Mouse (Mus musculus) forebrain, embryonic 15.5 days (tissue): Measurements from ENCODE around the gene Dnaic2. TPM values are rescaled to one million over a fixed set of nuclear protein-coding genes. Genes with fewer than 3 reads are reported as not detected.

Source experiments
- ATAC-seq: fragments of 200-750 bp; cut with Nextera tagmentation; replicated peaks from 2 replicates; pipeline ENCODE4 v1.8.0; 2017; ENCODE audit warnings: mild to moderate bottlenecking, moderate TSS enrichment, moderate library complexity
- H3K27ac ChIP-seq: fragments of 300-500 bp; sonication (generic); replicated peaks from 2 replicates; pipeline ENCODE4 v1.5.1; 2015; ENCODE audit warnings: mild to moderate bottlenecking, inconsistent platforms
- H3K27me3 ChIP-seq: fragments of 300-500 bp; sonication (generic); 2 replicates; pipeline ENCODE4 v1.6.1; 2015; ENCODE audit warnings: inconsistent platforms
- H3K36me3 ChIP-seq: fragments of 300-500 bp; sonication (generic); 2 replicates; pipeline ENCODE4 v1.6.1; 2015; ENCODE audit warnings: mild to moderate bottlenecking, inconsistent platforms
- H3K4me1 ChIP-seq: fragments of 300-500 bp; sonication (generic); 2 replicates; pipeline ENCODE4 v1.6.1; 2015; ENCODE audit warnings: inconsistent platforms
- H3K4me2 ChIP-seq: fragments of 300-500 bp; sonication (generic); replicated peaks from 2 replicates; pipeline ENCODE4 v1.6.1; 2015; ENCODE audit warnings: mild to moderate bottlenecking, inconsistent platforms
- H3K4me3 ChIP-seq: fragments of 300-500 bp; sonication (generic); 2 replicates; pipeline ENCODE4 v1.5.1; 2015; ENCODE audit warnings: mild to moderate bottlenecking, inconsistent platforms
- H3K9ac ChIP-seq: fragments of 300-500 bp; sonication (generic); replicated peaks from 2 replicates; pipeline ENCODE4 v1.6.1; 2015; ENCODE audit warnings: mild to moderate bottlenecking, inconsistent platforms
- H3K9me3 ChIP-seq: fragments of 300-500 bp; sonication (generic); 2 replicates; pipeline ENCODE4 v1.6.1; 2016; ENCODE audit warnings: inconsistent platforms
- WGBS: fragments of 180-500 bp; shearing (Covaris S2); methylation state at CpG from one replicate; pipeline ENCODE4 v1.1.7; 2015; ENCODE audit warnings: mixed read lengths; 5-methylcytosine and 5-hydroxymethylcytosine counted together
- polyA plus RNA-seq: library from polyadenylated mRNA; unstranded; fragments of >200 nt; fragmentation: Nextera tagmentation; extraction: Ambion mirVana; gene quantifications from 2 replicates; pipeline ENCODE4 v1.2.1, GENCODE M21; 2015

The Dnaic2 gene
- polyA plus RNA-seq, 1 experiment from 2014 or later = 2.6 TPM

DNA sequence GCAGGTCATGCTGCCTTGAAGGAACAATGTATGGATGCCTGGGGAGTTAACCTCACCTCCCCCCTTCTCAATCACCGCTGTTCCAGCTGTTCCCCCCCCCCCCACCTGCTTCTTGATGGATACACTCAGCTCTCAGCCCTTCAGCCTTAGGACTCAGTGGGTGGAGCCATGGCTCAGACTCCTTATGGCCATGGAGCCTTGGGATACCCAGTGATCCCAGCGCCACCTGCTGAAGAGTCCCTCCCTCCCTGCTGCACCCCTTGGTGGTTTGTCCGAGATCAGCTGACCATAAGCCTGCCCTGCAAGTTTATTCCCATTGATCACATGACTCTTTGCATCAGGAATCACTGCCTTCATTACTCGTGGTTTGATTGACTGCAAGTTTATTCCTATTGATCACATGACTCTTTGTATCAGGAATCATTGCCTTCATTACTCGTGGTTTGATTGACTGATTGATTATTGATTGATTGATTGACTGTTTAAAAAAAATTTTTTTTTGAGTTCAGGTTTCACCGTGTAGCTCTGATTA is 2.7 kb downstream of the Dnaic2 start:
- H3K27ac ChIP-seq = no peak overlapping the region
- H3K27me3 ChIP-seq = no peaks in the 10 kb centered on the region
- peaks cover 16% of the 10 kb centered on the region for H3K4me1 ChIP-seq
- no peak overlapping the region for H3K9ac ChIP-seq
- H3K9me3 ChIP-seq = no peaks in the 10 kb centered on the region
- WGBS = 56% methylated on average over 6 of the region's 6 CpGs
- H3K36me3 ChIP-seq = no peaks in the 10 kb centered on the region
- H3K4me2 ChIP-seq = no peak overlapping the region
- ATAC-seq = no peak
- H3K4me3 ChIP-seq = no peak overlapping the region

DNA sequence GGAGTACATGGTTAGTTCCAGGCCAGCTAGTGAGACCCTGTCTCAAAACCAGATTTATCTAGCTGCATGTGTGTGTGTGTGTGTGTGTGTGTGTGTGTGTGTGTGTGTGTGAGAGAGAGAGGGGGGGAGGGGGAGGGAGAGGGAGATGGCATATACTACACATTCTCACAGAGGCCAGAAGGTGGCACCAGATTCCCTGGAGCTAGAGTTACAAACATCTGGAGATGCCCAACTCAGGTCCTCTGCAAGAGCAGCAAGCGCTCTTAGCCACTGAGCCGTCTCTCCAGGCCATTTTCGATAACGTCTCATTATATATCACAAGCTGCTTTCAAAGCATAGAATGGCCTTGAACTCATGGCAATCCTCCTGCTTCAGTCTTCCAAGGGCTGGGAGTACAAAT is 4.5 kb downstream of the Dnaic2 start:
- no peak overlapping the region for H3K9ac ChIP-seq
- no peaks in the 10 kb centered on the region for H3K36me3 ChIP-seq
- H3K4me2 ChIP-seq = no peak overlapping the region
- no peak for ATAC-seq
- 92% methylated on average over 4 of the region's 4 CpGs for WGBS
- H3K4me1 ChIP-seq = peaks cover 12% of the 10 kb centered on the region
- no peak overlapping the region for H3K4me3 ChIP-seq
- no peak overlapping the region for H3K27ac ChIP-seq
- no peaks in the 10 kb centered on the region for H3K27me3 ChIP-seq
- H3K9me3 ChIP-seq = no peaks in the 10 kb centered on the region

DNA sequence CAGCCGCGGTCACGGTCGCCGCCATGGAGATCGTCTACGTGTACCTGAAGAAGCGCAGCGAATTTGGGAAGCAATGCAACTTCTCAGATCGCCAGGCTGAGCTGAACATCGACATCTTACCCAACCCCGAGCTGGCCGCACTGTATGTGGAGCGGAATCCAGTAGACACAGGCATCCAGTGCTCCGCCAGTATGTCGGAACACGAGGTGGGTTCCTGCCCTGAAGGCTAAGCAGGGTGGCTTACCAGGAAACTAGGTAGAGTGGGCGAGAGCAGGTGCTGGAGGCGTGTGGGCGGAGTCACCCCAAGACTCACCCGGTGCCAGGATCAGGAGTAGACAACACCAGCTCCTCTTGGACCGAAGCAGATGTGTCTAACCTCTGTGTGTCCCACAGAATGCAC is 5.7 kb downstream of the Dnaic2 start:
- WGBS = 83% methylated on average over 22 of the region's 22 CpGs
- H3K27me3 ChIP-seq = no peaks in the 10 kb centered on the region
- H3K27ac ChIP-seq = no peak overlapping the region
- H3K36me3 ChIP-seq = no peaks in the 10 kb centered on the region
- no peak overlapping the region for H3K9ac ChIP-seq
- H3K4me2 ChIP-seq = no peak overlapping the region
- no peaks in the 10 kb centered on the region; the same call in 1 of the 2 replicates for H3K4me1 ChIP-seq
- ATAC-seq = no peak
- no peaks in the 10 kb centered on the region for H3K9me3 ChIP-seq
- no peak overlapping the region for H3K4me3 ChIP-seq

DNA sequence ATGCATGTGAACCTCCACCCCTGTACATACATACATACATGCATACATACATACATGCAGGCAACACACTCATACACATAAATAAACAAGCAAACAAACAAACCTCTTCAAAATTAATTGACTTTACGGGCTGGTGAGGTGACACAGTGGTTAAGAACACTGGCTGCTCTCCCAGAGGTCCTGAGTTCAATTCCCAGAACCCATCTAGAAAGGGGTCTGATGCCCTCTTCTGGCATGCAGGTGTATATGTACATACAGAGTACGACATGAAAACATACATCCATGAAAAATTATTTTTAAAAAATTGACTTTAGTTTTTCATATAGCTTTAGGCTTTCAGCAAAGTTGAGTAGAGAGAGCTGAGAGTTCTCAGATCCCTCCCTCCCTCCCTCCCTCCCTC is 8.9 kb downstream of the Dnaic2 start:
- Histone ChIP-seq H3K36me3 (no peaks in the 10 kb centered on the region), H3K4me3 (no peak overlapping the region), H3K4me1 (0 out of 2 replicates have a peak, but pooled peaks cover under 1% of the 10 kb centered on the region), H3K9me3 (no peaks in the 10 kb centered on the region), H3K9ac (no peak overlapping the region), H3K27ac (no peak overlapping the region), H3K27me3 (no peaks in the 10 kb centered on the region), H3K4me2 (no peak overlapping the region)
- no peak for ATAC-seq
- WGBS = 85% methylated on average over 2 of the region's 2 CpGs

DNA sequence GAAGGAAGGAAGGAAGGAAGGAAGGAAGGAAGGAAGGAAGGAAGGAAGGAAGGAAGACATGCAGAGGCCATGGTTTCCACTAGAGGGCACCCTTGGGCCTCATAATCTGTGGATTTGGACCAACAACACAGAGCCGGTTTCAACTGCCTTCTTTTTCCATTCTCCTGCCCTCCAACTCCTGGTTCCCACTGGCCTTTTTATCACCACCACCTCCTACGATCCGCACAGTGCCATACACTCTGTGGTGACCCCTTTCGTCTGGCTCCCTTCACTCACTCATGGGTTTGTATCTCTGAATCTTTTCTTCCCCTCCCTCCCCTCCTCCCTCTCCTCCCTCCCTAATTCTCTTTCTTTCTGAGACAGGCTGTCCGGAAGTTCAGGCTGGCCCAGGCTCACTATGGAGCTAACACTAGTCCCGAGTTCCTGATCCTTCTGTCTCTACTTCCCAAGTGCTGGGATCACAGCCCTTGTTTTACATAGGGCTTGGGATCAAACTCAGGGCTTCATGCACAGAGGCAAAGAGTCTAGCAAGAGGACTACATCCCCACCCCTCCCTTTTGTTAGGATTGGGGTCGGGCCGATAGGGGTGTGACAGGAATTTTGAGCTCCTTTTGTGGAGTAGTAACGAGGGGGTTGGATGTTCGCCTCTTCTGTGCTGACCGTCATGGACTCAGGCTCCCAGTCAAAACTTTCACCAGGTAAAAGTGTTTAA is 9.9 kb downstream of the Dnaic2 start:
- Histone ChIP-seq H3K36me3 (no peaks in the 10 kb centered on the region), H3K27me3 (no peaks in the 10 kb centered on the region), H3K9me3 (no peaks in the 10 kb centered on the region), H3K4me1 (peaks cover 7% of the 10 kb centered on the region), H3K27ac (no peak overlapping the region), H3K4me3 (no peak overlapping the region), H3K4me2 (0 out of 2 replicates have a peak overlapping the region, but pooled peaks have one; percentile 8), H3K9ac (0 out of 2 replicates have a peak overlapping the region, but pooled peaks have one; percentile 20)
- WGBS = 17% methylated on average over 11 of the region's 11 CpGs
- ATAC-seq = 0 out of 2 replicates have a peak, but pooled peaks have one; percentile 32

DNA sequence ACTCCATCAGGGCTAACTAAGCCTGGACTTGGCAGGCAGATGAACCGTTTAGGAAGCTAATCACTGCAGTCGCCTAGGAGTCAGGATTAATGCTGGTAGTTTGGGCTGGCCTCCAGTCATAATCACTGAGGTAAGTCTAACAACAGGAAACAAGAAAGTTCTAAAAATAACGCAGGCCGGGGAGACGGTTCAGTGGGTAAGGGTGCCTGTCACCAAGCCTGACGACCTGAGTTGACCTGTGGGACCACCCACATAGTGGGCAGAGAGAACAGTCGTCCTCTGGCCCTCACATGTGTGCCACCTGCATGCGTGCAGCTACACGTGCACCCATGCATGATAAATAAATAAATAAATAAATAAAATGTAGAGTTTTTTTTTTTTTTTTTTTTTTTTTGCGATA is 13.4 kb downstream of the Dnaic2 start:
- Histone ChIP-seq H3K4me3 (no peak overlapping the region), H3K9ac (no peak overlapping the region), H3K36me3 (no peaks in the 10 kb centered on the region), H3K9me3 (no peaks in the 10 kb centered on the region), H3K27me3 (no peaks in the 10 kb centered on the region), H3K27ac (no peak overlapping the region), H3K4me1 (peaks cover 12% of the 10 kb centered on the region), H3K4me2 (no peak overlapping the region)
- 44% methylated on average over 10 of the region's 10 CpGs for WGBS
- no peak for ATAC-seq

DNA sequence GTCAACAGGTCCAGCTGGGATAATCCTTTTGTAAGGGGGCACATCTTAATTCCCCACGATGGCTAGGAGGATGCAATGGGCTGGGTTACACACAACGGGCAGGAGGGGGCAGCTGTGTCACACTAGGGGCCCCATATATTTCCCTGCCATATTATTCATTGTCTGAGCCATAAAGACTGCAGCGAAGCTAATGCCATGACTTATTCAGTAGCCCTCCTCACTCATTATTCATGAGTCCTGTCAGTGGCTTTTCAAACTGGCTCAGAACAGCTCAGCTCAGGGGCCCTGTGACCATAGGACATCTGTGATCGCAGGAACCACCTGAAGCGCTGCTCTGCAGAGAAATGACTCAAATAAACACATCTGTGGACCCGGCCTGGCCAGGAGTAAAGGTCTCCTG is 14.2 kb downstream of the Dnaic2 start:
- H3K4me3 ChIP-seq = no peak overlapping the region
- WGBS = 21% methylated on average over 6 of the region's 6 CpGs
- no peak overlapping the region for H3K27ac ChIP-seq
- H3K9ac ChIP-seq = no peak overlapping the region
- no peaks in the 10 kb centered on the region for H3K9me3 ChIP-seq
- H3K4me1 ChIP-seq = peaks cover 12% of the 10 kb centered on the region
- no peaks in the 10 kb centered on the region for H3K36me3 ChIP-seq
- no peak for ATAC-seq
- no peak overlapping the region for H3K4me2 ChIP-seq
- no peaks in the 10 kb centered on the region for H3K27me3 ChIP-seq

DNA sequence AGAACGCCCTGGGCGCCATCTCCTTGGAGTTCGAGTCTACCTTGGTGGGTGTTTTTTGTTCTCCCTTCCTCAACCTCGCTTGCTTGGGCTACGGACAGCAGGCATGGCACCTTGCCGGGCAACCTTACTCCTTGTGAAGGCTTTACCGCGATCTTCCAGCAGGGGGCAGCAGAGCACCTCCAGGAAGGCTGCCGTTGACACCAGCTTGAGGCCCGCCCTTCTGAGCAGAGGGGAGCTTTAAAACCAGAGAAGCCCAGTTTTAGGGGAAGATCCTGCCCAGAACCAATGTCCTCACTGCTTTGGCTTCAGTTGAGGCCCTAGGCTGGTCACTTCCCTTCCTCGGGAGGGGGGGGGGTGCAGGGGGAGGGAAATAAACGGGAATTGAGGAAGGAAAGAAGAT is 17.9 kb downstream of the Dnaic2 start:
- Histone ChIP-seq H3K9ac (0 out of 2 replicates have a peak overlapping the region, but pooled peaks have one; percentile 23), H3K36me3 (no peaks in the 10 kb centered on the region), H3K27ac (no peak overlapping the region), H3K4me2 (peak overlapping the region; percentile 46), H3K9me3 (no peaks in the 10 kb centered on the region), H3K27me3 (no peaks in the 10 kb centered on the region), H3K4me1 (peaks cover 12% of the 10 kb centered on the region), H3K4me3 (peak overlapping the region; percentile 22; the same call in 1 of the 2 replicates)
- ATAC-seq = peak; percentile 35
- 2% methylated on average over 12 of the region's 12 CpGs for WGBS

DNA sequence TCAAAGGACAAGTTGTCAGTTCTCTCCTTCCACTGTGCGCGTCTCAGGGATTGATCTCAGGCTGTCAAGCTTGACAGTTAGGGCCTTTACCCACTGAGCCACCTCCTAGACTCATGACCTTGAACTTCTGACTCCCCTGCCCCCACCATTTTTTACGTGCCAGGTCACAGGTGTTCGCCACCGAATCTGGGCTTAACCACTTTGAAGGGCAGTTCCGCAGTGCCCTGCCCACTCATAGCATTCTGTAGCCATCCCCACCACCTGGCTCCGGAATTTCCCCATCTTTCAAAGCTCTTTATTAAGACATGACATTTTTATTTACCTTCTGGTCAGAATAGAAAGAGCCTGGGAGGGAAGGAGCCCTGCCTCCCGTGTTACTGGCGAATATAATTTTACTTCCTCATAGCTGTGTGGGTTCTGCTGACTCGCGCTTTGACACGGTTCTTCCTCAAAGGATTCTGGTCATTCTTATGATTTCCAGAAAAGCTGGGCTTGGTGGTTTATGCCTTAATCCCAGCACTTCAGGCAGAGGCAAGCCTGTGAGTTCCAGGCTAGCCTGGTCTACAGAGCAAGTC is 20.4 kb downstream of the Dnaic2 start:
- 86% methylated on average over 12 of the region's 12 CpGs for WGBS

DNA sequence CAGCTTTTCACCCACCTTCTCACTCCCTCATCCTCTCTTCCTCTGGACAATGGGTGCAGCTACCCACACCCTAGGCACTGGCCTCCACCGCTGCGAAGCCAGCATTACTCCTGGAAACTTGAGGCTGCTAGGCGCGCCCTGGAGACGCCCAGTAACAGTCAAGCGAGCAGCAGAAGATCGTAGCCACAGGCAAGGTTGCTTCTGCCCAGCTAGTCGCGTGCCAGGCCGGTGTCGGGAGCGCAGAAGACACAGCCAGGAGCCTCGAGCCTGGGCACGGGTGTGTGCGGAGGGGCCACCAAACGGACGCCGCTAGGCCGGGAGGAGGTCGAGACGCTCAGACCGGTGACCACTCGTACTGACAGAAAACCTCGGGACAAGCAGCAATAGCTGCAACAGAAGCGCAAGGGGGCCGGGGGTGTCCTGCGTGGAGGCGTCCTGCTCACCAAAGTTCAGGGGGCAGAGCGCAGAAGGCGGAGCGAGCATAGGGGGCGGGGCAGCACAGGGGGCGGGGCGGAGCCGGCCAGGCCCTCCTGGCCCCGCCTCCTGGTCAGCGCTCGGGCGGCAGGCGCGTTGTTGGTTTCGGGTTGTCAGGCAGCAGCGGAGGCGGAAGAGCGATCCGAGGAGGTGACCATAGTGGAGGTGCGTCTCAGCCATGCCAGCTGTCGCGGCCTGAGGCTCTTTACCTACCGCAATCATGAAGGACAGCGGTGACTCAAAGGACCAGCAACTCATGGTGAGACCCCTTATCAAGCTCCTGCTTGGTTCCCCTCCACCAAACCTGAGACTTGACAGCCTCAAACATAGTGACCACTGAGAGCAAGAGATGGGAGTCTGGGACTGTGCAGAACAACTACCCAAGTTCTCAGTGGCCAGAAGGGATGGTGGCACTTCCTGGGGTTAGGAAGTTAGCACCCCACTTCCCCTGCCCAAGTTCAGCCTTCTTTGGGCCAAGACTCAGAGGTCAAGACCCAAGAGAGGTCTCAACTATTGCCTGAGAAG is 37.9 kb downstream of the Dnaic2 start, which contains the start of gene Kif19a:
Gene Kif19a, plus strand, starts transcription at position 569 of the 999 bp plus-strand sequence.
- peaks cover 10% of the 10 kb centered on the region for H3K4me1 ChIP-seq
- WGBS = 1% methylated on average over 51 of the region's 51 CpGs
- H3K36me3 ChIP-seq = no peaks in the 10 kb centered on the region
- H3K4me3 ChIP-seq = peak within 1 kb of the TSS; percentile 37
- H3K27ac ChIP-seq = no peak within 1 kb of the TSS
- H3K9ac ChIP-seq = peak within 1 kb of the TSS; percentile 38
- ATAC-seq = peak; percentile 43; the same call in 1 of the 2 replicates
- H3K4me2 ChIP-seq = peak within 1 kb of the TSS; percentile 58
- peaks cover 13% of the 10 kb centered on the region; the same call in 1 of the 2 replicates for H3K27me3 ChIP-seq
- no peaks in the 10 kb centered on the region for H3K9me3 ChIP-seq

More for the DNA sequence above, 20.4 kb downstream of the Dnaic2 start:
- H3K9me3 ChIP-seq = no peaks in the 10 kb centered on the region
- no peaks in the 10 kb centered on the region for H3K27me3 ChIP-seq
- H3K4me1 ChIP-seq = peaks cover 4% of the 10 kb centered on the region
- no peak for ATAC-seq
- H3K4me3 ChIP-seq = no peak overlapping the region
- no peak overlapping the region for H3K9ac ChIP-seq
- H3K27ac ChIP-seq = no peak overlapping the region
- no peak overlapping the region for H3K4me2 ChIP-seq
- no peaks in the 10 kb centered on the region for H3K36me3 ChIP-seq

DNA sequence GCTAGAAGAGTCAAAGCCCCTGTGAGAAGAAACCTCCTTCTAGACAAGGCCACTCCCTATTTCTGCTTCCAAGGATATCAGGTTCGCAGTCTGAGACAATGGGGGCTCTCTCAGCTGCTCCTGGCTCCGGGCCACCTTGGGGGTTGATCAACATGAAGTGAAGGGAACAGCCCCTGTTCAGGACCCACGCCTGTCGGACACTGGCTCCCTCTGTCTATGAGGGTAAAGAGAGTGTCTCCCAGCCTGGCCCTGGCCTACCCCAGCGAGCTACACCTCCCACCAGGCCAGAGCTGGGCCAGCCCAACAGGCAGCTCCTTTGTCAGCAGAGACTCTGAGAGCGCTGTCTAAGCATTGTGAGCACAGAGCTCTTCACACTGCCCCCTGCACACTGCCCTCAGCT is 42.7 kb downstream of the Dnaic2 start:
- no peak overlapping the region for H3K4me3 ChIP-seq
- H3K27me3 ChIP-seq = peaks cover 11% of the 10 kb centered on the region; the same call in 1 of the 2 replicates
- H3K4me2 ChIP-seq = no peak overlapping the region
- H3K4me1 ChIP-seq = peaks cover 6% of the 10 kb centered on the region
- no peak overlapping the region for H3K9ac ChIP-seq
- no peaks in the 10 kb centered on the region for H3K36me3 ChIP-seq
- H3K9me3 ChIP-seq = no peaks in the 10 kb centered on the region
- WGBS = 26% methylated on average over 6 of the region's 6 CpGs
- no peak overlapping the region for H3K27ac ChIP-seq
- ATAC-seq = no peak
